25 mouse cellular contexts compared by ENCODE assay signal in the genomic region with DNA sequence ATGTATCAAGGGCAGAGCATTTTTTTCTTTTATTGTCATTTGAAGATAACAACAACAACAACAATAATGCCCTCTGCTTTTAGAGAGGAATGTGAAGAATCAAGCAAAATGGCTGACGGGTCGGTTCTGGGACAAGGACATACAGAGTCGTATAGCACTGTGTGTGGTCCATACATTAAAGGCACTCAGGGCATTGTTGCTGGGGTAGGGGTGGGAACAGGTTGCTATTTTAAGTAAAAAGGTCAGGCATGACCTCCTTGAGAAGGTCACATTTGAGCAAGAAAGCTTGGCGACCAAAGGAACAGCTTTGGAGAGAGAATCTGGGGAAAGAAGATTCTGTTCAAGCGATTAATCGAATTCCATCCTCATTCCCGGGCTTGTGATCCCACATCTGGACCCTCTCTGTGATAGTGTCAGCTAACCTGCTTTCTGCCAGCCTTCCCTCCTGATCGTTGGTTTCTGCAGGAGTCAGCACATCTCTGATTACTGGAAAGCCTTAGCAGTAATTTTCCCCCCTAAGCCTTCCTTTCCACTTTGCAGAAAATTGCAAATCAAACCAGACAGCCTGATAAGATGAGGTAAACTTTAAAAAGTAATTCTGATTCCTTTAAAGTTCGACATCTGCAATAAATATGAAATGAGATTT. TPM values are rescaled to one million over a fixed set of nuclear protein-coding genes. Genes with fewer than 3 reads are reported as not detected.
DNase-seq lines count a peak whose midpoint lies in the region; ATAC-seq and TF ChIP-seq lines count a peak whose summit lies in the region.
"Had no signal": no experiment of that assay in that cellular context is flagged by ENCODE, and none has a peak within 500 bp of the region (broad histone marks: within the 10 kb centered on the region; RNA-seq: fewer than 3 reads in every experiment).

No protein-coding gene starts in this region.

- H3K4me3 ChIP-seq in cerebellum, adult 2 months (replicated peaks; ENCODE audit: insufficient read depth, low read depth, low read length) = no peak overlapping the region
- H3K4me3 ChIP-seq in neural tube, embryonic 13.5 days = no peak overlapping the region
- H3K4me3 ChIP-seq in embryonic facial prominence, embryonic 14.5 days (ENCODE audit: low read depth, low read length) = no peak overlapping the region
- H3K4me3 ChIP-seq: embryonic facial prominence, embryonic 12.5 days; forebrain, embryonic 12.5 days; gastrocnemius, adult 2 months; heart, embryonic 15.5 days; hindbrain, embryonic 13.5 days had no signal

- no peak for ATAC-seq in cerebellum, adult (ENCODE audit: insufficient number of reproducible peaks, low FRiP score, low TSS enrichment)
- ATAC-seq in neural tube, embryonic 13.5 days (ENCODE audit: low read depth) = no peak
- ATAC-seq in embryonic facial prominence, embryonic 14.5 days (ENCODE audit: low read depth) = 0 out of 2 replicates have a peak, but pooled peaks have one; percentile 19
- ATAC-seq: activated CD4-positive, CD25-positive, alpha-beta regulatory T cell, adult 4 months; forebrain, embryonic 16.5 days; hindbrain, postnatal 0 days had no signal

- H3K9me3 ChIP-seq in neural tube, embryonic 13.5 days = no peaks in the 10 kb centered on the region
- no peaks in the 10 kb centered on the region for H3K9me3 ChIP-seq in embryonic facial prominence, embryonic 14.5 days (ENCODE audit: control insufficient read depth, low read length)
- H3K9me3 ChIP-seq: embryonic facial prominence, embryonic 12.5 days; forebrain, embryonic 12.5 days; G1E; heart, embryonic 15.5 days; hindbrain, embryonic 13.5 days had no signal

- no peak for DNase-seq in cerebellum, adult 2 months
- no peak for DNase-seq in neural tube, embryonic 10.5 days (ENCODE audit: extremely low spot score, low spot score)
- DNase-seq in embryonic facial prominence, embryonic 14.5 days (ENCODE audit: low spot score) = peak; percentile 60
- no peak for DNase-seq in gastrocnemius, adult 18-20 months (ENCODE audit: low spot score)
- DNase-seq in layer of hippocampus, postnatal 14 days (ENCODE audit: low spot score in 2 of 2) = no peak
- DNase-seq: adrenal gland, adult 8-10 months; cerebellum, adult 11 months; cerebellum, adult 9-10 months; cerebellum, postnatal 25 days; gastrocnemius, adult 2 months; gastrocnemius, postnatal 36 days; heart, adult 11 months; heart, postnatal 14 days; kidney, adult 11 months had no signal

- no peak overlapping the region for H3K4me2 ChIP-seq in neural tube, embryonic 13.5 days
- no peak overlapping the region for H3K4me2 ChIP-seq in embryonic facial prominence, embryonic 14.5 days (ENCODE audit: low read depth, low read length)
- H3K4me2 ChIP-seq: embryonic facial prominence, embryonic 12.5 days; forebrain, embryonic 12.5 days; heart, embryonic 11.5 days; heart, embryonic 15.5 days; hindbrain, embryonic 13.5 days had no signal

- peaks cover 19% of the 10 kb centered on the region for H3K36me3 ChIP-seq in neural tube, embryonic 13.5 days
- H3K36me3 ChIP-seq in embryonic facial prominence, embryonic 14.5 days (ENCODE audit: control insufficient read depth, insufficient read depth, low read length) = peaks cover 20% of the 10 kb centered on the region; the same call in 1 of the 2 replicates
- H3K36me3 ChIP-seq: heart, embryonic 15.5 days had no signal

- WGBS in cerebellum, adult 2 months = 32% methylated on average over 9 of the region's 9 CpGs
- WGBS in neural tube, embryonic 13.5 days = 51% methylated on average over 9 of the region's 9 CpGs
- WGBS in embryonic facial prominence, embryonic 14.5 days = 49% methylated on average over 9 of the region's 9 CpGs

- no peak for TF ChIP-seq CTCF in cerebellum, adult 2 months (IDR thresholded peaks at IDR 0.05; ENCODE audit: borderline replicate concordance, insufficient read depth, low read depth, low read length)

- H3K27ac ChIP-seq in cerebellum, adult 2 months (ENCODE audit: insufficient read depth, low read length) = peak overlapping the region; percentile 55
- H3K27ac ChIP-seq in neural tube, embryonic 13.5 days (replicated peaks) = no peak overlapping the region
- no peak overlapping the region for H3K27ac ChIP-seq in embryonic facial prominence, embryonic 14.5 days (replicated peaks; ENCODE audit: low read depth, low read length)
- H3K27ac ChIP-seq: embryonic facial prominence, embryonic 12.5 days; forebrain, embryonic 12.5 days; gastrocnemius, adult 2 months; heart, embryonic 15.5 days; hindbrain, embryonic 13.5 days; hindbrain, postnatal 0 days had no signal

- peaks cover 37% of the 10 kb centered on the region for H3K4me1 ChIP-seq in cerebellum, adult 2 months (ENCODE audit: control insufficient read depth, insufficient read depth, low read length)
- H3K4me1 ChIP-seq in neural tube, embryonic 13.5 days (replicated peaks) = peaks cover 69% of the 10 kb centered on the region
- peaks cover 10% of the 10 kb centered on the region for H3K4me1 ChIP-seq in embryonic facial prominence, embryonic 14.5 days (ENCODE audit: control insufficient read depth, insufficient read depth, low read length)

- no peaks in the 10 kb centered on the region for H3K27me3 ChIP-seq in cerebellum, adult 2 months (ENCODE audit: control insufficient read depth, insufficient read depth, low read length)
- H3K27me3 ChIP-seq in neural tube, embryonic 13.5 days = no peaks in the 10 kb centered on the region
- H3K27me3 ChIP-seq in embryonic facial prominence, embryonic 14.5 days (replicated peaks; ENCODE audit: control insufficient read depth, insufficient read depth, low read length) = no peaks in the 10 kb centered on the region
- H3K27me3 ChIP-seq: embryonic facial prominence, embryonic 12.5 days; forebrain, embryonic 12.5 days; heart, embryonic 15.5 days; hindbrain, embryonic 13.5 days had no signal

- TF ChIP-seq POLR2A in cerebellum, adult 2 months (IDR thresholded peaks at IDR 0.05; ENCODE audit: borderline replicate concordance, insufficient read depth, low read length) = no peak

- H3K9ac ChIP-seq in neural tube, embryonic 13.5 days = 0 out of 2 replicates have a peak overlapping the region, but pooled peaks have one; percentile 26
- no peak overlapping the region for H3K9ac ChIP-seq in embryonic facial prominence, embryonic 14.5 days (ENCODE audit: low read depth, low read length)
- H3K9ac ChIP-seq: embryonic facial prominence, embryonic 12.5 days; forebrain, embryonic 12.5 days; heart, embryonic 15.5 days; hindbrain, embryonic 13.5 days had no signal

RNA-seq across cellular contexts. Expression of gene Btg1, which starts 14.4 kb away (rescaled TPM):
- 72.7 and 87.6 TPM in 2 replicates for polyA plus RNA-seq in cerebellum, adult 2 months (2012; rRNA removed)
- 49.5 and 51.6 TPM in 2 replicates for polyA plus RNA-seq in neural tube, embryonic 13.5 days (2015; fragmentation: Nextera tagmentation; extraction: Ambion mirVana)
- polyA plus RNA-seq in embryonic facial prominence, embryonic 14.5 days (2014; fragmentation: Nextera tagmentation; extraction: Ambion mirVana) = 83.2 and 87.3 TPM in 2 replicates
- 10 to 100 TPM; 12.1 to 13.9 TPM for total RNA-seq in gastrocnemius, adult 18-20 months (2021)
- total RNA-seq in layer of hippocampus, postnatal 14 days (2021) = 10 to 100 TPM; 38.1 to 38.6 TPM
